Mouse (Mus musculus): ENCODE results near the gene Olfr311.
"Not testable (repeated sequence)": the region's sequence is repeated elsewhere in the genome, so short reads cannot be mapped to it uniquely, and the experiment has no call there.

Olfr311 gene

GRCm38 (mm10) chr11:58838951-58839350 lies at the start of gene Olfr311:
Olfr311 (plus strand) TSS chr11:58839251.
- DNase-seq, result not testable (repeated sequence)

- DNase-seq, result peak; percentile 11
Measured at GRCm38 (mm10) chr11:58789532-58789931, 49.5 kb upstream of the Olfr311 start.

- DNase-seq, result no peak
Measured at GRCm38 (mm10) chr11:58790053-58790452, 49.0 kb upstream of the Olfr311 start.

- DNase-seq, result no peak
Measured at GRCm38 (mm10) chr11:58790646-58791045, 48.4 kb upstream of the Olfr311 start.

- no peak for DNase-seq
Measured at GRCm38 (mm10) chr11:58795856-58796255, 43.2 kb upstream of the Olfr311 start.

GRCm38 (mm10) chr11:58796850-58797249 lies 42.2 kb upstream of the Olfr311 start:
- no peak for DNase-seq

- DNase-seq, result no peak
Measured at GRCm38 (mm10) chr11:58799747-58800146, 39.3 kb upstream of the Olfr311 start.

- DNase-seq, result no peak
Measured at GRCm38 (mm10) chr11:58801558-58802228, 37.4 kb upstream of the Olfr311 start, which contains the start of gene Fam183b. Fam183b (minus strand) TSS chr11:58801960.

- no peak for DNase-seq
Measured at GRCm38 (mm10) chr11:58803871-58804270, 35.2 kb upstream of the Olfr311 start.

- no peak for DNase-seq
Measured at GRCm38 (mm10) chr11:58804393-58804792, 34.7 kb upstream of the Olfr311 start.

GRCm38 (mm10) chr11:58812001-58812400 lies 27.1 kb upstream of the Olfr311 start:
- no peak for DNase-seq

GRCm38 (mm10) chr11:58814700-58815099 lies 24.4 kb upstream of the Olfr311 start, which contains the start of gene Olfr313:
Olfr313 (plus strand) TSS chr11:58815000.
- not testable (repeated sequence) for DNase-seq

- DNase-seq, result no peak
Measured at GRCm38 (mm10) chr11:58815676-58816075, 23.4 kb upstream of the Olfr311 start.

GRCm38 (mm10) chr11:58828937-58829336 lies 10.1 kb upstream of the Olfr311 start, which contains the start of gene Olfr312:
Olfr312 (plus strand) TSS chr11:58829237.
- not testable (repeated sequence) for DNase-seq

- DNase-seq, result no peak
Measured at GRCm38 (mm10) chr11:58829764-58830163, 9.3 kb upstream of the Olfr311 start.

- not testable (repeated sequence) for DNase-seq
Measured at GRCm38 (mm10) chr11:58832541-58832940, 6.5 kb upstream of the Olfr311 start.

GRCm38 (mm10) chr11:58846919-58847461 lies 7.9 kb downstream of the Olfr311 start, which contains the start of gene Gm12258:
Gm12258 (plus strand) TSS chr11:58847158.
- peak; percentile 98 for DNase-seq

- DNase-seq, result no peak
Measured at GRCm38 (mm10) chr11:58847636-58848035, 8.6 kb downstream of the Olfr311 start.

GRCm38 (mm10) chr11:58849731-58850130 lies 10.7 kb downstream of the Olfr311 start:
- no peak for DNase-seq

GRCm38 (mm10) chr11:58860744-58861143 lies 21.7 kb downstream of the Olfr311 start:
- DNase-seq, result no peak

GRCm38 (mm10) chr11:58867039-58867953 lies 28.2 kb downstream of the Olfr311 start, which contains the start of gene 2810021J22Rik:
2810021J22Rik (plus strand) TSS chr11:58867216.
- DNase-seq, result peak; percentile 82

GRCm38 (mm10) chr11:58867954-58868330 lies 28.9 kb downstream of the Olfr311 start:
- DNase-seq, result no peak

GRCm38 (mm10) chr11:58870961-58871360 lies 31.9 kb downstream of the Olfr311 start:
- DNase-seq, result no peak

All from lung, postnatal 36 days (tissue).